Mouse (Mus musculus): ENCODE data around the gene Tmem35b. TPM values are rescaled to one million over a fixed set of nuclear protein-coding genes. Genes with fewer than 3 reads are reported as not detected.

Gene Tmem35b
- 24.6 TPM for polyA plus RNA-seq (2014; fragmentation: Illumina TruSeq; extraction: RNeasy Lipid Tissue Mini Kit (QIAGEN cat#74804); ENCODE audit: low read depth, low replicate concordance)

GRCm38 (mm10) chr4:127123391-127123790 lies at the start of gene Tmem35b:
Gene Tmem35b (plus strand): TSS chr4:127123691.

DNA sequence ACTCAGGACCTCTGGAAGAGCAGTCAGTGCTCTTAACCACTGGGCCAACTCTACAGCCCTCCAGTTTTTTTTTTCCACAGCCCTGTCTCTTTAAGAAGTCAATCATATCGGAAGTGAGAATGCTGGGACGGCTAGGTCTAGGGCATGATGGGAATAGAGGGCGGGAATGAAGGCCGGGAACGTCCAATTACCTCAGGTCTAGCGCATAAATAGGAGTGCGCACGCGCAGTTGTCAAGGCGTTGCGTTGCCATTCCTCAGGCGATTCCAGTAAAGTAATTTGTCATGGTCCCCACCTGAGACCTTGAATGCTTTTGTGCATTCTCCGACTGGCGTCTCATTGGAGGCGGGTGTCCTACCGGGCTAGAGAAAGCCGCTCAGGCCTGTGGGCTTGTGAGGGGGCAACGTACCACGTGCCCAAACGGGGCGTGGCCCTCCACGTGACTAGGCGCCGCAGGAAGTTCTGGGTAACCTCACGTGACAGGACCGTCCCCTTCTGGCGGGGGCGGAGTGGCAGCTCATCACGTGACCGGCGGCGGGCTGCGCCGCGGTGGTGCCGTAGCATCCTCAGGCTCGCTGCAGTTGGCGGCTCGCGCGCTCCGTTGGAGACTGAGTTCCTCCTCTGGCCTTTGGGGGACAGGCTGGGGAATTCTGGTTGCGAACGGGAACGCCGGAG lies 46.5 kb upstream of the Tmem35b start, which contains the start of gene Zmym6:
Zmym6 (plus strand) TSS at position 509 of the 674 bp plus-strand sequence.

DNA sequence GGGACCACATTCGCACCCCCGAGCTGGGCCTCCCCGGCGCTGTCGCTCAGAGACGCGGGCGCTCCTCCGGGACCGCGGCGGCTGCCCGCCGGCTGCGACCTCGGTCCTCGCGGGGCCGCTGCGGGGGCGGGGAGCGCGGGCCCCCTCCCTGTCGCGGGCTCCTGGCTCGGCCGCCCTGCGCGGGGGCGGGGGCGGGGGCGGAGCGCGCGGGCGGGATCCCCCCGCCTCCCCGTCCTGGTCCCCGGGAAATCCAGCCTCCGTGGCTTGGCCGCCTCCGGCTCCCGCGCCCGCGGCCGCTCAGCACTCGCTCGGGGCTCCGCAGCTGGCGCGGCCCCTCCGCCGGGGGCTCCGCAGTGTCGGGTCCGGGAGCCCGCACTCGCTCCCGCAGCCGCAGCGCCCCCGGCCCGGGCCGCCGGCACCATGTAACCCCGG lies 45.4 kb downstream of the Tmem35b start, which contains the start of gene Dlgap3:
Dlgap3 (plus strand) TSS at position 291 of the 432 bp plus-strand sequence.

Other genes starting within 250 kb of the Tmem35b start
- gene Zmym4, start 155.6 kb upstream of the Tmem35b start, polyA plus RNA-seq (2014; fragmentation: Illumina TruSeq; extraction: RNeasy Lipid Tissue Mini Kit (QIAGEN cat#74804); ENCODE audit: low read depth, low replicate concordance): 36.0 TPM
- 380 TPM for gene Sfpq, start 102.4 kb upstream of the Tmem35b start, polyA plus RNA-seq (2014; fragmentation: Illumina TruSeq; extraction: RNeasy Lipid Tissue Mini Kit (QIAGEN cat#74804); ENCODE audit: low read depth, low replicate concordance)
- 17.9 TPM for gene Zmym1, start 62.5 kb upstream of the Tmem35b start, polyA plus RNA-seq (2014; fragmentation: Illumina TruSeq; extraction: RNeasy Lipid Tissue Mini Kit (QIAGEN cat#74804); ENCODE audit: low read depth, low replicate concordance)
- 75.0 TPM for gene Zmym6, start 46.3 kb upstream of the Tmem35b start, polyA plus RNA-seq (2014; fragmentation: Illumina TruSeq; extraction: RNeasy Lipid Tissue Mini Kit (QIAGEN cat#74804); ENCODE audit: low read depth, low replicate concordance)
- gene Dlgap3, start 45.5 kb downstream of the Tmem35b start, polyA plus RNA-seq (2014; fragmentation: Illumina TruSeq; extraction: RNeasy Lipid Tissue Mini Kit (QIAGEN cat#74804); ENCODE audit: low read depth, low replicate concordance): not detected
- 1.1 TPM for gene Smim12, start 120.1 kb downstream of the Tmem35b start, polyA plus RNA-seq (2014; fragmentation: Illumina TruSeq; extraction: RNeasy Lipid Tissue Mini Kit (QIAGEN cat#74804); ENCODE audit: low read depth, low replicate concordance)
- gene Gja4, start 190.3 kb downstream of the Tmem35b start, polyA plus RNA-seq (2014; fragmentation: Illumina TruSeq; extraction: RNeasy Lipid Tissue Mini Kit (QIAGEN cat#74804); ENCODE audit: low read depth, low replicate concordance): not detected
- 4.0 TPM for gene Gjb3, start 207.2 kb downstream of the Tmem35b start, polyA plus RNA-seq (2014; fragmentation: Illumina TruSeq; extraction: RNeasy Lipid Tissue Mini Kit (QIAGEN cat#74804); ENCODE audit: low read depth, low replicate concordance)
- gene Gjb4, start 230.4 kb downstream of the Tmem35b start, polyA plus RNA-seq (2014; fragmentation: Illumina TruSeq; extraction: RNeasy Lipid Tissue Mini Kit (QIAGEN cat#74804); ENCODE audit: low read depth, low replicate concordance): not detected
- 0.41 TPM for gene Gjb5, start 234.5 kb downstream of the Tmem35b start, polyA plus RNA-seq (2014; fragmentation: Illumina TruSeq; extraction: RNeasy Lipid Tissue Mini Kit (QIAGEN cat#74804); ENCODE audit: low read depth, low replicate concordance)